Mouse (Mus musculus) activated CD4-positive, CD25-positive, alpha-beta regulatory T cell, adult 4 months (primary cell): ENCODE measurements around the gene Gm9903. TPM values are rescaled to one million over a fixed set of nuclear protein-coding genes. Genes with fewer than 3 reads are reported as not detected.

ENCODE experiments used
- ATAC-seq: one replicate; pipeline ENCODE4 v1.8.0; 2017
- polyA plus RNA-seq, 2 experiments: library from polyadenylated mRNA; unstranded; fragments of 100-300 nt; shearing (Covaris generic); gene quantifications; one replicate each; pipeline ENCODE4 v1.2.1; 2017

Gene Gm9903
- polyA plus RNA-seq, 2 experiments from 2014 or later: 0.62 to 0.64 TPM

- no peak for ATAC-seq
Measured at GRCm38 (mm10) chr5:33651017-33651416, 21.3 kb downstream of the Gm9903 start.

- no peak for ATAC-seq
Measured at GRCm38 (mm10) chr5:33651541-33651920, 21.8 kb downstream of the Gm9903 start.

GRCm38 (mm10) chr5:33651921-33652782, 22.4 kb downstream of the Gm9903 start, which contains the start of gene Slbp:
TSS of gene Slbp (minus strand) at chr5:33652574.
- ATAC-seq: peak; percentile 78

- ATAC-seq: no peak
Measured at GRCm38 (mm10) chr5:33652783-33653173, 23.1 kb downstream of the Gm9903 start.

DNA sequence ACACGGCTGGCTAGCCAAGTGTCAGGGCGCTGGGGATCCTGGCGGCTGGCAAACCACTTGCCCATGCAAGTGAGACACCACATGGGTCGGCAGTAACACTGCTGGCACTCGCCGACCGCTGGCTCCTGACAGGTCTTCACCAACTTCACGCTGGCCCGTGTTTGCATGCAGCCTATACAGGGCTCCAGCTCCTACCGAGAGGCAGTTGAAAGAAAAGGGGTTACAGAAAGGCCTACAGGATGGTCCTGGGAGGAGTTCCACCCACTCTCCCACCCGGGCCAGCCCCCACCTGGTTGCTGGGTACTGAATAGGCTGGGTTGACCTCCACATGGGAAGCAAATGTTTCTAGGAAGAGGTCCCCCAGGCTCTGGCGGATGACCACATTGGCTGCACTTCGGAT, 24.7 kb downstream of the Gm9903 start:
- no peak for ATAC-seq

- ATAC-seq: no peak
Measured at GRCm38 (mm10) chr5:33655251-33655840, 25.6 kb downstream of the Gm9903 start.

DNA sequence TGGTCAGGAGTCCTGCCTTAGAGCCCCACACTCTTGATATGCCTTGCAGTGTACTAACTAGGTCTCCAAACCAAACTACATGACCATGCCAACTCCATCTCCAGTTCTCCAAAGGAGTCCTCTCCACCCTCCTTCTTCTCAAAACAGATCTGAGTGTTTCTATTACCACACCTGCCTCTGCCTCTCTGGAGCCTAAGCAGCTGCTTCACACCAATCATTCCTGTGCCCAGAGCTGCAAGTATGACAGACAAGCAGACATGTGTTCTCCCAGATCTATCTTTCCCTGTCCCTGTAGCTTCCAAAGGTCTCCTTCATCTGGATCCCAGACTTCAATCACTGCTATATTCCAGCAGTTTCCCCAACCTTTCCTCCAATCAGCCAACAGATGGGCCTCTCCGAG, 27.0 kb downstream of the Gm9903 start:
- ATAC-seq: no peak

- ATAC-seq: peak; percentile 44
Measured at GRCm38 (mm10) chr5:33657251-33657786, 27.6 kb downstream of the Gm9903 start.

DNA sequence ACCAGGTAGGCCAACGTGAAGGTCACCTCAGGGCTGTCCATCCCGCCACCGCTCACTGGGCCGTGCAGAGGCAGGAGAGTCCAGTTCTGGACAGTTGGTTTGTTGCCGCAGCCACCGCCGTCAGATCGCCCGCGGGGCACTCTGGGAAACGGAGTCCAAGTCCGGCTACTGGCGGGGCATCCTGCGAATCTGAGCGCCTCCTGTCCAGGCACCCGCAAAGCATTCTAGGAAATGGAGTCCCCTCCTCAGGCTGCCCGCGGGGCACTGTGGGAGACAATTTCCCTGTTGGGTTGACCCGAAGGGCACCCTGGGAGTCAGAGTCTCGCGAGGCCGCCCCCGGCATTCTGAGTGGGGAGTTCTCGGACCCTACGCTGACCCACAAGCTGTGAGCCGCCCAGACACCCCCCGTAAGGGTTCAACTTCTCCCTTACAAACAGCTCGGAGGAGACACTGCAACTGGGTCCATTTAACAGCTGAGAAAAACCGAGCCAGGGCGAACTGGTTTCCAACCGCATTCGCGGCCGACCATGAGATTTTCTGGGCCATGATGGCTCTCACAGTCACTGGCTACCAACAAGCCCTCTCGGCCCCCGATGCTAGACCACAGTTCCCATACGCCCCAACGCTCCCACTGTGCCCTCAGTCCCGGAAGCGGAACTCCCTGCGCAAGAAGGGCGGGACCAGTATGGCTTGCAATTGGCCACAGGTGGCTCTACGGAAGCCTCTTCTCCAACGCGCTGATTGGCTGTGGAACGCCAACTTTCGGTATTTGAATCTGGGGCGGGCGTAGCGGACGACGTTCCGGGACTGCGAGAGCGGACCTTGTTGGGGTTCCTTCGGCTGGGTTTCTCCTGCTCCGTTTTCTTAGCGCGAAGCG, 28.3 kb downstream of the Gm9903 start, which contains the start of the genes Tacc3 and Tmem129:
Gene Tacc3 (plus strand): TSS at position 342 of the 877 bp plus-strand sequence.
Gene Tmem129 (minus strand): TSS at position 630 of the 877 bp plus-strand sequence.
- ATAC-seq: peak; percentile 87

DNA sequence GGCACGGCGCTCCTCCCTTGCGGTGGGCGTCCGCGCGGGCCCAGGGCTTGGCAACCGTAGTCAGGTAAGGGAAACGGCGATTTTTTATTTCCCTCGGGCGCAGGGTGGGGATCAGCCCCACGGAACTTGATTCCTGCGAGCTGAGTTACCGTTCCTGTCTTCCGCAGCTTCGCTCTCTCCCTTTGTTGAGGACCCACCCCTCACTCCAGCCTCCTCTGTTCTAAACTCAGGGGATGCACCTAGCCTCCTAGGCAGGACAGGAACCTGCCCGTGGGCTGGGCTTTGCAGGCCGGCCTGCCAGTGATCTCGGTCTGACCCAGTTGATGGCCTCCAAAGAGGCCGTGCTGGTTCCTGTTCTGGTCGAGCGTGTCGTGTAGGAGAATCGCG, 28.9 kb downstream of the Gm9903 start:
- ATAC-seq: no peak

DNA sequence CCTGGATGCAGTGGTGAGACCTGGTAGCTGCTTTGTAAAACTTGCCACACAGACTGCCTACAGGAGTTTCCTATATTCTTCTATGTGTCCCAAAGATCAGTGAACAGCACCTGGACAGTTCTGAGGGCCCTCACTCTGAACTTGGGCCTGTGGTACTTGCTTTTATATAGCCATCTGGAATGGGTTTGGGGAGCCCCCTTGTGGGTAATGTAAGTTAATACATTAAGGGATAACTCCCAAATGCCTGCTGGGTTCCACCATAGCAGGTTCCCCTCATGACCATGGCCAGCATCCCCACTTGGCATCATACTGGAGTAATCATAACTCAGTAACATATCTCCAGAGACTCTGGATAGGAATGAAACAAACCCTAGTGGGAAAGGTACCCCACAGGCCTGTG, 38.5 kb downstream of the Gm9903 start:
- ATAC-seq: no peak

DNA sequence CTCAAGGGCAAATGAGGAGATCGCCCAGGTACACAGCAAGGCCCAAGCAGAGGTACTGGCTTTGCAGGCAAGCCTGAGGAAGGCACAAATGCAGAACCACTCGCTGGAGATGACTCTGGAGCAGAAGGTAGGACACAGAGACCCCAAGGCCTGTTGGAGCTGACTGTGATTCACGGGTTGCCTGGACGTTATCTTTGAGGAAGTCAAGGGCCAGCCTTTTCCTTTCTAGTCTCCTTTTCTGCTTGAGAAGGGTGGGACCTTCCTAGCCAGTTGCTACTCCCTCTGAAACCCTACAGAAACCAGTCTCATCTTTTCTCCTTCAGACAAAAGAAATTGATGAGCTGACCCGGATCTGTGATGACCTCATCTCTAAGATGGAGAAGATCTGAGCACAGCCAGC, 41.9 kb downstream of the Gm9903 start:
- ATAC-seq: no peak

DNA sequence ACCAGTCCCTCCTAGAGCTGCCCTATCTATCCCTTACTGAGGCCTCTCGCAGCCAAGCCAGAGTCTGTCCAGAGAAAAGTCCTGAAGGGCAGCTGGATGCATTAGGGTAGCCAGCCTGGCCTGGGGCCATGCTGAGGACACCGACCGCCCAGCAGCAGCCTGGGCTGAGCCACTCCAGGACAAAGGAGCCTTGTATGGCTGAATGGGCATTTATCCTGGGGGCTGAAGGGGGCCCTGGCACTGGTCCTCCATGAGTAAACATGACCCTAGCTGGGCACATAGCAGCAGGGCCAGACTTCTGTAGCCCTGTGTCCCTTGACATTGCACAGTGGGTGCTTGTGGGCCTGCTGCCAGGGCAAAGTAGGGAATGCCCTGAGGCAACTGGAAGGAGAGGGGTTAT, 44.7 kb downstream of the Gm9903 start:
- no peak for ATAC-seq

GRCm38 (mm10) chr5:33675964-33676363, 46.2 kb downstream of the Gm9903 start:
- ATAC-seq: no peak

GRCm38 (mm10) chr5:33678244-33678643, 48.5 kb downstream of the Gm9903 start:
- no peak for ATAC-seq

DNA sequence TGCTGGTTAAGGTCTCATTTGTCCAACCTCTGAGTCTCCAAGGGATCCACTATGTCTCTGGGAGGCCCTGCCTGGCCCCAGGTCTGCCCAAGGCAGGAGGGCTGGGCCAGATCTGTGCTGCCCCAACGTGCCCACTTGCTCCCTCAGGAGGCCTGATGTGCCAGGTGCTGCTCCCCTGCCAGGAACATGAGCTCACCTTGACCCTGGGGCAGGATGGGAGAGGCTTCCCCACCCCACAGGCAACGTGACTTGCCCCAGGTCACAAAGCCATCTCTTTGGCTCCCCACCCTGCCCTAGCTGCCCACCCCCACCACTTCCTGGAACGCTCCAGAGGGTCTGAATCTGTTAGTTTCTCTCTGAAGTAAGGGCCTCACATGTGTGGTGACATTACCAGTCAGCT, 51.3 kb downstream of the Gm9903 start:
- no peak for ATAC-seq

Other genes starting within 250 kb of the Gm9903 start
- not detected for gene Nkx1-1, start 195.9 kb upstream of the Gm9903 start, polyA plus RNA-seq
- 10 to 100 TPM; 23.2 to 28.0 TPM for gene Fam53a, start 290 bp upstream of the Gm9903 start, polyA plus RNA-seq
- 100 to 1,000 TPM; 182 to 187 TPM for gene Slbp, start 22.6 kb downstream of the Gm9903 start, polyA plus RNA-seq
- 10 to 100 TPM; 51.6 to 56.2 TPM for gene Tacc3, start 28.2 kb downstream of the Gm9903 start, polyA plus RNA-seq
- 10 to 100 TPM; 26.9 to 27.1 TPM for gene Tmem129, start 28.5 kb downstream of the Gm9903 start, polyA plus RNA-seq
- gene Fgfr3, start 91.7 kb downstream of the Gm9903 start, polyA plus RNA-seq: under 1 TPM in 1 of 2 experiments, not detected in 1; 0.11 TPM
- 10 to 100 TPM; 18.0 to 22.2 TPM for gene Letm1, start 152.9 kb downstream of the Gm9903 start, polyA plus RNA-seq
- gene Nsd2, start 190.8 kb downstream of the Gm9903 start, polyA plus RNA-seq: 10 to 100 TPM; 17.2 to 17.8 TPM